Mouse (Mus musculus): ENCODE measurements around the gene Rpa1. TPM values are rescaled to one million over a fixed set of nuclear protein-coding genes. Genes with fewer than 3 reads are reported as not detected.
A peak's percentile ranks its signal among the peaks of the same experiment; 100 is the strongest.

The Rpa1 gene
- polyA plus RNA-seq, 1 experiment from 2014 or later: 34.4 TPM

DNA sequence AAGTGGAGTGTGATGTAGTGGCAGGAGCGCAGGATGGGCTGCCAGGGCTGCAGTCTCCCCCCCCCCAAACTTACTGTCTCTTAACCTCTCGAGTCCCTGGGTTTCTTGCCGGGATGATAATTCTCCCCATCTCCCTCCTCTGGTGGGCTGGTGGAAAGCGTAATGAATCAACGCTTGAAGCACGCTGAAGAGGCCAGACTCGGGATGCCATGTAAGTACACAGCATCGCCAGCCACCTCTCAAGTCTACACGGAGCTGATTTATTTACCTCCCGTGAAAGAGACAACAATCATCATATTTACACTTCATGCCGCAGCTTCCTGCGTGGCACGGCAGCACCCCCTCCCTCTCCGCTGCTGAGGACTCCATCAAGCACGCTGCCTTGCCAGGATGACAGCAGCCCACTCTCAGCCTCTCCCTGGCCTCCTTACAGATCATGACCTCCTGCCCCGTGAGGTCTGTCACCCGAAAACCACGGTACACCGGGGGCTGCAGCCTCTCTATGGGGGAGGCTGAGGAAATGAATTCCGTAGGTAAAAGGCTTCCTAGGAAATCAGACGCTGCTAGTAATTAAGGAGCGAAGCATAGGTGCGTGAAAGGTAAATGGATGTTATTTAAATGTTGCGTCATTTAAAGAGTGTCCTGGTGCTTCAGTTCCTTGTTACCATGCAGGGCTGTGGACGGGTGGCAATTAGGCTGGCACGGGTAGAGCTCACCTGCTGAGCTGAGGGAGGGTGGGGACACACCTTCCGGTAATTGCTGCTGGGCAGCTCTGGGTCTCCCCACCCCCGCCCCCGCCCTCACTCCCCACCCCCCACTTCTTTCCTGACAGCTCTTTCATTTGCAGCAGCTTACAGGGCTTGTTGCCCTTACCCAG, 66.5 kb downstream of the Rpa1 start:
- Histone ChIP-seq H3K9ac (ENCODE audit: low read depth, low read length) (no peak overlapping the region), H3K36me3 (ENCODE audit: control insufficient read depth, insufficient read depth) (no peaks in the 10 kb centered on the region), H3K9me3 (ENCODE audit: control insufficient read depth) (no peaks in the 10 kb centered on the region), H3K4me1 (replicated peaks; ENCODE audit: control insufficient read depth, insufficient read depth, low read length) (peaks cover 4% of the 10 kb centered on the region; the same call in 1 of the 2 replicates), H3K4me2 (replicated peaks; ENCODE audit: low read depth) (peak overlapping the region; percentile 48), H3K27ac (ENCODE audit: low read depth, low read length) (no peak overlapping the region), H3K27me3 (replicated peaks; ENCODE audit: control insufficient read depth, insufficient read depth, low read length) (peaks cover 27% of the 10 kb centered on the region), H3K4me3 (ENCODE audit: low read depth, low read length) (0 out of 2 replicates have a peak overlapping the region, but pooled peaks have one; percentile 3)
- TF ChIP-seq CTCF (IDR thresholded peaks at IDR 0.05; ENCODE audit: low read depth): no peak
- 15% methylated on average over 29 of the region's 29 CpGs for WGBS
- ATAC-seq: 0 out of 2 replicates have a peak, but pooled peaks have one; percentile 28

DNA sequence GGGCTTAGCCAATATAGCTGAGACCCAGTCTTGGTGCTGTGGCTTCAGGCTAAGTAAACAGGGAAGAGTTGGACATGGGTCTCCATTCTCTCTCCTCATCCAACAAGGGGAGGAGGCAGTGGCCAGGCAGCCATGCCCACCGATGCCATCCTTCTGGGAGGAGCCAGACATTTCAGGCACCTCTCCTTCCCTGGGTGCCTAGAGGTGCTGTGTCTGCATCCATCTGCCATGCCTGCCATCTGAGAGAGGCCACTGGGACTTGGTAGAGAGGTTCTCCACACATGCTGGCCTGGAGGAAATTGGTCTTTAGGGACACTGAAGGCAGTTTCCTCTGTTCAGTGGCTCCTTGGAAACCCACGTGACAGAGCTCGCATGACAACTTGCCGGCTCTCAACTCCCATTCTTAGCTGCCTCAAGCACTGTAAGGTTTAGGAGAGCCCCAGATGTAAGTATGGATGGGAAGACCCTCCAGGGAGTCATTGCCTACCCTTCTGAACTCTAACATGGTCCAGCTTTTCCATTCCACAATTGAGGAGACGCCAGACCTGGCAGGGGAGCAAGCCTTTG, 67.6 kb downstream of the Rpa1 start:
- Histone ChIP-seq H3K4me2 (replicated peaks; ENCODE audit: low read depth) (no peak overlapping the region), H3K27ac (ENCODE audit: low read depth, low read length) (no peak overlapping the region), H3K4me3 (ENCODE audit: low read depth, low read length) (no peak overlapping the region), H3K4me1 (replicated peaks; ENCODE audit: control insufficient read depth, insufficient read depth, low read length) (peaks cover 4% of the 10 kb centered on the region; the same call in 1 of the 2 replicates), H3K27me3 (replicated peaks; ENCODE audit: control insufficient read depth, insufficient read depth, low read length) (peaks cover 27% of the 10 kb centered on the region), H3K36me3 (ENCODE audit: control insufficient read depth, insufficient read depth) (no peaks in the 10 kb centered on the region), H3K9me3 (ENCODE audit: control insufficient read depth) (no peaks in the 10 kb centered on the region), H3K9ac (ENCODE audit: low read depth, low read length) (no peak overlapping the region)
- WGBS: 78% methylated on average over 5 of the region's 5 CpGs
- no peak for TF ChIP-seq CTCF (IDR thresholded peaks at IDR 0.05; ENCODE audit: low read depth)
- no peak for ATAC-seq

DNA sequence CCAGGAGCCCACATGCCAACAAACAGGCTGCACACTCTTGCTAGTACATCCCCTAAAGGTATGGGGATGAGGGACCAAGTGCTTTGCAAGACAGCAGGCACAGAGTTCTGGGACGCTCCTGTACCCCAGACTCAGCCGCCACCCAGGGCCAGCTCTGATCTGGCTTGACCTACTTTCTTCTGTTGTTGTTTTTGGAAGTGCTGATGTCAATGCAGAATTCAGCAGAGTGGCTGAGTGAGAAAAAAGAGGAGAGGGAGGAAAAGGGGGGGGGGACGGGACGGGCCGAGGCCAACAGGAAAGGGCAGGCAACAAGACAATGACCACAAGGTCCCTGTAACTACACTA, 68.1 kb downstream of the Rpa1 start:
- no peak for TF ChIP-seq CTCF (IDR thresholded peaks at IDR 0.05; ENCODE audit: low read depth)
- H3K27ac ChIP-seq (ENCODE audit: low read depth, low read length): no peak overlapping the region
- ATAC-seq: no peak
- H3K36me3 ChIP-seq (ENCODE audit: control insufficient read depth, insufficient read depth): no peaks in the 10 kb centered on the region
- no peak overlapping the region for H3K4me3 ChIP-seq (ENCODE audit: low read depth, low read length)
- peaks cover 4% of the 10 kb centered on the region; the same call in 1 of the 2 replicates for H3K4me1 ChIP-seq (replicated peaks; ENCODE audit: control insufficient read depth, insufficient read depth, low read length)
- H3K9ac ChIP-seq (ENCODE audit: low read depth, low read length): no peak overlapping the region
- no peaks in the 10 kb centered on the region for H3K9me3 ChIP-seq (ENCODE audit: control insufficient read depth)
- H3K4me2 ChIP-seq (replicated peaks; ENCODE audit: low read depth): no peak overlapping the region
- H3K27me3 ChIP-seq (replicated peaks; ENCODE audit: control insufficient read depth, insufficient read depth, low read length): peaks cover 27% of the 10 kb centered on the region
- 84% methylated on average over 5 of the region's 5 CpGs for WGBS

DNA sequence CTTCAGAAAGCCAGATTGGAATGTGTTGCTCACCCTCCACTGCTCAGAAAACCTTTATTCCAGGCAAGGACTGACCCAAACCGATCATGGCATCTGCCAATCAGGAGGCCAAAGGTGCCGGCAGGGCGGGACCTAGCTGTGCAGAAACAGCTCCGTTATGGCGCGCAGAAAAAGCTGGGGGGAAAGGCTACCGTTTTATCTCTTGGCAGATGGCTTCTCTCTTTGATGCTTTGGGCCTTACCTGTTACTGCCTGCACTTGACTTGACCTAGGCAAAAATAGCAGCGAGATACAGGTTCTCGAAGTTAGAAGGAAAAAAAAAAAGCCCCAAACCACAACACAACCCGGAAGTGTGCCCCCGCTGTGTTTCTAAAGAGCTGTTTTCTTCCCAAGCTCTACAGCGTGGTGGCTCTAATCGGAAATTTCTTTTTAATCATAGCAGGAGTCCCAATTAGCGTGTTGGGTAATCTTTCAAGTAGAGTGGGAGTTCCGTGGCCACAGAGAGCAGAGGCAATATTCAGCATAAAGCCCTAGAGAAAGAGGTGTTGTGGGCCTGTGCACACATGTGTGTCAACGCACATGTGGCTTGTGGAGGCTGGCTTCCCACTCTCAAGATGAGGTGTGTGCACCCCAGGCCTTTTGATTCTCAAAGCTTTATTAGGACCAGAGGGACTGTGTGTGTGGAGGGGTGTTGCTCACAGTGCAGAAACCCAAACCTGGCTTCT, 68.6 kb downstream of the Rpa1 start:
- Histone ChIP-seq H3K4me2 (replicated peaks; ENCODE audit: low read depth) (peak overlapping the region; percentile 67), H3K36me3 (ENCODE audit: control insufficient read depth, insufficient read depth) (no peaks in the 10 kb centered on the region), H3K27ac (ENCODE audit: low read depth, low read length) (no peak overlapping the region), H3K4me3 (ENCODE audit: low read depth, low read length) (peak overlapping the region; percentile 36), H3K27me3 (replicated peaks; ENCODE audit: control insufficient read depth, insufficient read depth, low read length) (peaks cover 27% of the 10 kb centered on the region), H3K9ac (ENCODE audit: low read depth, low read length) (0 out of 2 replicates have a peak overlapping the region, but pooled peaks have one; percentile 37), H3K9me3 (ENCODE audit: control insufficient read depth) (no peaks in the 10 kb centered on the region), H3K4me1 (replicated peaks; ENCODE audit: control insufficient read depth, insufficient read depth, low read length) (peaks cover 4% of the 10 kb centered on the region; the same call in 1 of the 2 replicates)
- ATAC-seq: peak; percentile 49; the same call in 1 of the 2 replicates
- TF ChIP-seq CTCF (IDR thresholded peaks at IDR 0.05; ENCODE audit: low read depth): no peak
- WGBS: 14% methylated on average over 16 of the region's 16 CpGs

DNA sequence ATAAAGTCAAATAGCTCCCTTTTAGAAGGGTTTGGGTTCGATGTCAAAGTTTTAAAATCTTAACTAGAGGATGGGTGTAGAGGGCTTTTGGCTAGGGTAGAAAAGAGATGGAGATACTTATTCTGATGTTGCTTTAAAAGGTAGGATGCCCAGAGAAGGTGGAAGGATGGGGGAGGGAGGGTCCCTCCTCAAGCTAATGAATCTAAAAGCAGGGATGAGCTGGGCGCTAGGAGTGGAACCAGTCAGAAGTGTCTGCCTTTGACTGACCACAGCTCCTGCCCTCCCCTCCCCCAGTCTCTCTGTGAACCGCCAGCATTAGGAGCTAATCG, 69.1 kb downstream of the Rpa1 start:
- Histone ChIP-seq H3K9me3 (ENCODE audit: control insufficient read depth) (no peaks in the 10 kb centered on the region), H3K27me3 (replicated peaks; ENCODE audit: control insufficient read depth, insufficient read depth, low read length) (peaks cover 27% of the 10 kb centered on the region), H3K9ac (ENCODE audit: low read depth, low read length) (0 out of 2 replicates have a peak overlapping the region, but pooled peaks have one; percentile 37), H3K4me2 (replicated peaks; ENCODE audit: low read depth) (peak overlapping the region; percentile 67), H3K4me1 (replicated peaks; ENCODE audit: control insufficient read depth, insufficient read depth, low read length) (peaks cover 4% of the 10 kb centered on the region; the same call in 1 of the 2 replicates), H3K36me3 (ENCODE audit: control insufficient read depth, insufficient read depth) (no peaks in the 10 kb centered on the region), H3K27ac (ENCODE audit: low read depth, low read length) (no peak overlapping the region), H3K4me3 (ENCODE audit: low read depth, low read length) (peak overlapping the region; percentile 36)
- WGBS: 26% methylated on average over 4 of the region's 4 CpGs
- no peak for ATAC-seq
- no peak for TF ChIP-seq CTCF (IDR thresholded peaks at IDR 0.05; ENCODE audit: low read depth)

DNA sequence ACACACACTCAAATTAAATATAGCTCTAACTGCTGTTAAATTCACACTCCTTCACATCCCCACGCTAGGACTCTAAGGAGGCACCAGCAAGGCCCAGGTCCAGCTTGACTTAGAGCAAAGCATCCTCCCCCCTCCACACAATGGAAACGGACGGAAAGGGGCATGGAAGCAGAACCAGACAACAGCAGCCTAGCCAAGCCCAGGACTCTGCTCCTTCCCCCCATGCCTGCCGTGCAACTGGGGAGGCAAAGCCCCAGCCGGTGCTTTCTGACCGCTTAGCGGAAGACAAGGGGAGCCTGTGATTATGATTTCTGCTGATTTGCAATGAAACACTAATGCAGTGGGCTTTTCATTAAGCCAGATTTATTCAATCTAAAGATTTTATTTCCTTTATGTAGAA, 70.0 kb downstream of the Rpa1 start:
- Histone ChIP-seq H3K4me1 (replicated peaks; ENCODE audit: control insufficient read depth, insufficient read depth, low read length) (peaks cover 4% of the 10 kb centered on the region; the same call in 1 of the 2 replicates), H3K4me3 (ENCODE audit: low read depth, low read length) (no peak overlapping the region)

More for the DNA sequence above, 70.0 kb downstream of the Rpa1 start:
- Histone ChIP-seq H3K27ac (ENCODE audit: low read depth, low read length) (no peak overlapping the region), H3K9me3 (ENCODE audit: control insufficient read depth) (no peaks in the 10 kb centered on the region), H3K9ac (ENCODE audit: low read depth, low read length) (no peak overlapping the region), H3K36me3 (ENCODE audit: control insufficient read depth, insufficient read depth) (no peaks in the 10 kb centered on the region), H3K27me3 (replicated peaks; ENCODE audit: control insufficient read depth, insufficient read depth, low read length) (peaks cover 23% of the 10 kb centered on the region), H3K4me2 (replicated peaks; ENCODE audit: low read depth) (no peak overlapping the region)
- ATAC-seq: no peak
- 83% methylated on average over 7 of the region's 7 CpGs for WGBS
- no peak for TF ChIP-seq CTCF (IDR thresholded peaks at IDR 0.05; ENCODE audit: low read depth)

Data from intestine, postnatal 0 days (tissue).